Mouse (Mus musculus) liver, embryonic 15.5 days (tissue): ENCODE measurements at regions not wholly inside any gene's neighbourhood (a gene's known extent, or its start where the extent isn't known, plus 50 kb on each side); places are given as distances from the start of the nearest gene placed in this dataset.

ENCODE experiments used
- ATAC-seq: fragments of 200-750 bp; cut with Nextera tagmentation; 2 replicates; pipeline ENCODE4 v1.8.0; 2017; ENCODE audit warnings: moderate number of reproducible peaks, mild to moderate bottlenecking, moderate library complexity; ENCODE audit not compliant: insufficient read depth
- H3K27ac ChIP-seq: fragments of 300-500 bp; sonication (generic); replicated peaks from 2 replicates; pipeline ENCODE4 v1.5.1; 2015; ENCODE audit warnings: mild to moderate bottlenecking, inconsistent platforms
- H3K27me3 ChIP-seq: fragments of 300-500 bp; sonication (generic); 2 replicates; pipeline ENCODE4 v1.6.1; 2015; ENCODE audit warnings: mild to moderate bottlenecking, inconsistent platforms
- H3K36me3 ChIP-seq: fragments of 300-500 bp; sonication (generic); replicated peaks from 2 replicates; pipeline ENCODE4 v1.6.1; 2015; ENCODE audit warnings: moderate library complexity, mild to moderate bottlenecking, inconsistent platforms
- H3K4me1 ChIP-seq: fragments of 300-500 bp; sonication (generic); replicated peaks from 2 replicates; pipeline ENCODE4 v1.6.1; 2015; ENCODE audit warnings: inconsistent platforms
- H3K4me2 ChIP-seq: fragments of 300-500 bp; sonication (generic); 2 replicates; pipeline ENCODE4 v1.6.1; 2015; ENCODE audit warnings: moderate library complexity, mild to moderate bottlenecking, inconsistent platforms
- H3K4me3 ChIP-seq: fragments of 300-500 bp; sonication (generic); replicated peaks from 2 replicates; pipeline ENCODE4 v1.5.1; 2015; ENCODE audit warnings: mild to moderate bottlenecking, inconsistent platforms
- H3K9ac ChIP-seq: fragments of 300-500 bp; sonication (generic); 2 replicates; pipeline ENCODE4 v1.6.1; 2015; ENCODE audit warnings: moderate library complexity, mild to moderate bottlenecking, inconsistent platforms
- H3K9me3 ChIP-seq: fragments of 300-500 bp; sonication (generic); replicated peaks from 2 replicates; pipeline ENCODE4 v1.6.1; 2016; ENCODE audit warnings: inconsistent platforms
- WGBS: fragments of 180-500 bp; shearing (Covaris S2); methylation state at CpG from one replicate; pipeline ENCODE4 v1.1.7; 2015; ENCODE audit warnings: mixed read lengths; ENCODE audit not compliant: insufficient replicate concordance; 5-methylcytosine and 5-hydroxymethylcytosine counted together

GRCm38 (mm10) chr17:52036479-52036878 lies 203.4 kb upstream of the Satb1 start:
- Histone ChIP-seq H3K9ac (no peak overlapping the region), H3K36me3 (no peaks in the 10 kb centered on the region), H3K4me1 (no peaks in the 10 kb centered on the region), H3K27ac (no peak overlapping the region), H3K4me2 (no peak overlapping the region), H3K4me3 (no peak overlapping the region), H3K27me3 (no peaks in the 10 kb centered on the region), H3K9me3 (no peaks in the 10 kb centered on the region)
- 63% methylated on average over 4 of the region's 4 CpGs for WGBS
- ATAC-seq, result no peak

GRCm38 (mm10) chr17:52031079-52031478 lies 198.0 kb upstream of the Satb1 start:
- Histone ChIP-seq H3K4me3 (no peak overlapping the region), H3K4me2 (no peak overlapping the region), H3K4me1 (no peaks in the 10 kb centered on the region), H3K27me3 (no peaks in the 10 kb centered on the region), H3K27ac (no peak overlapping the region), H3K9me3 (no peaks in the 10 kb centered on the region), H3K36me3 (no peaks in the 10 kb centered on the region), H3K9ac (no peak overlapping the region)
- WGBS, result 67% methylated on average over 8 of the region's 8 CpGs
- no peak for ATAC-seq

- WGBS, result 70% methylated on average over 8 of the region's 8 CpGs
These were observed 153.8 kb upstream of the Satb1 start for GRCm38 (mm10) chr17:51986920-51987319.

GRCm38 (mm10) chr17:51986212-51986611 lies 153.1 kb upstream of the Satb1 start:
- 60% methylated on average over 14 of the region's 14 CpGs for WGBS
- ATAC-seq, result no peak
- Histone ChIP-seq H3K9ac (no peak overlapping the region), H3K4me1 (no peaks in the 10 kb centered on the region), H3K27me3 (no peaks in the 10 kb centered on the region), H3K36me3 (no peaks in the 10 kb centered on the region), H3K27ac (no peak overlapping the region), H3K4me2 (no peak overlapping the region), H3K4me3 (no peak overlapping the region), H3K9me3 (no peaks in the 10 kb centered on the region)

More at GRCm38 (mm10) chr17:51986920-51987319, 153.8 kb upstream of the Satb1 start:
- Histone ChIP-seq H3K9me3 (no peaks in the 10 kb centered on the region), H3K4me3 (no peak overlapping the region), H3K9ac (no peak overlapping the region), H3K4me1 (no peaks in the 10 kb centered on the region), H3K4me2 (no peak overlapping the region), H3K27ac (no peak overlapping the region), H3K36me3 (no peaks in the 10 kb centered on the region), H3K27me3 (no peaks in the 10 kb centered on the region)
- no peak for ATAC-seq

- Histone ChIP-seq H3K4me2 (no peak overlapping the region), H3K4me1 (no peaks in the 10 kb centered on the region), H3K36me3 (no peaks in the 10 kb centered on the region), H3K27ac (no peak overlapping the region), H3K27me3 (no peaks in the 10 kb centered on the region), H3K4me3 (no peak overlapping the region), H3K9ac (no peak overlapping the region), H3K9me3 (no peaks in the 10 kb centered on the region)
- WGBS, result 61% methylated on average over 2 of the region's 2 CpGs
- ATAC-seq, result no peak
These were observed 146.0 kb upstream of the Satb1 start for GRCm38 (mm10) chr17:51979126-51979525.

- H3K4me1 ChIP-seq, result no peaks in the 10 kb centered on the region
- H3K27ac ChIP-seq, result no peak overlapping the region
- H3K9ac ChIP-seq, result no peak overlapping the region
- H3K4me3 ChIP-seq, result no peak overlapping the region
- H3K9me3 ChIP-seq, result no peaks in the 10 kb centered on the region
- no peaks in the 10 kb centered on the region for H3K27me3 ChIP-seq
- ATAC-seq, result no peak
- WGBS, result 32% methylated on average over 3 of the region's 3 CpGs
- H3K4me2 ChIP-seq, result no peak overlapping the region
- H3K36me3 ChIP-seq, result no peaks in the 10 kb centered on the region
These were observed 138.4 kb upstream of the Satb1 start for GRCm38 (mm10) chr17:51971444-51971843.

- H3K27me3 ChIP-seq, result no peaks in the 10 kb centered on the region
- H3K4me3 ChIP-seq, result no peak overlapping the region
- H3K4me2 ChIP-seq, result no peak overlapping the region
- H3K9ac ChIP-seq, result no peak overlapping the region
- H3K36me3 ChIP-seq, result no peaks in the 10 kb centered on the region
- 61% methylated on average over 11 of the region's 11 CpGs for WGBS
- H3K4me1 ChIP-seq, result no peaks in the 10 kb centered on the region
- H3K9me3 ChIP-seq, result no peaks in the 10 kb centered on the region
- ATAC-seq, result no peak
- no peak overlapping the region for H3K27ac ChIP-seq
These were observed 133.6 kb upstream of the Satb1 start for GRCm38 (mm10) chr17:51966573-51967284.

- Histone ChIP-seq H3K9me3 (no peaks in the 10 kb centered on the region), H3K4me1 (no peaks in the 10 kb centered on the region), H3K36me3 (no peaks in the 10 kb centered on the region), H3K4me3 (no peak overlapping the region), H3K9ac (no peak overlapping the region), H3K4me2 (no peak overlapping the region), H3K27ac (no peak overlapping the region), H3K27me3 (no peaks in the 10 kb centered on the region)
- WGBS, result 35% methylated on average over 12 of the region's 12 CpGs
- no peak for ATAC-seq
These were observed 129.5 kb upstream of the Satb1 start for GRCm38 (mm10) chr17:51962529-51963110.

- no peaks in the 10 kb centered on the region for H3K27me3 ChIP-seq
- no peak overlapping the region for H3K9ac ChIP-seq
- H3K27ac ChIP-seq, result no peak overlapping the region
- H3K4me2 ChIP-seq, result no peak overlapping the region
- no peak for ATAC-seq
- no peaks in the 10 kb centered on the region for H3K36me3 ChIP-seq
- no peak overlapping the region for H3K4me3 ChIP-seq
- 64% methylated on average over 4 of the region's 4 CpGs for WGBS
- H3K4me1 ChIP-seq, result no peaks in the 10 kb centered on the region
- no peaks in the 10 kb centered on the region for H3K9me3 ChIP-seq
These were observed 128.2 kb upstream of the Satb1 start for GRCm38 (mm10) chr17:51961337-51961736.

- 77% methylated on average over 13 of the region's 13 CpGs for WGBS
- Histone ChIP-seq H3K4me1 (no peaks in the 10 kb centered on the region), H3K36me3 (no peaks in the 10 kb centered on the region), H3K27me3 (no peaks in the 10 kb centered on the region), H3K9me3 (no peaks in the 10 kb centered on the region), H3K27ac (no peak overlapping the region), H3K4me2 (no peak overlapping the region), H3K4me3 (no peak overlapping the region), H3K9ac (no peak overlapping the region)
- no peak for ATAC-seq
These were observed 123.2 kb upstream of the Satb1 start for GRCm38 (mm10) chr17:51956275-51956674.

- WGBS, result 46% methylated on average over 5 of the region's 5 CpGs
- Histone ChIP-seq H3K9me3 (no peaks in the 10 kb centered on the region), H3K9ac (no peak overlapping the region), H3K27ac (no peak overlapping the region), H3K27me3 (no peaks in the 10 kb centered on the region), H3K4me1 (no peaks in the 10 kb centered on the region), H3K4me3 (no peak overlapping the region), H3K36me3 (no peaks in the 10 kb centered on the region), H3K4me2 (no peak overlapping the region)
- ATAC-seq, result no peak
These were observed 104.6 kb upstream of the Satb1 start for GRCm38 (mm10) chr17:51937707-51938106.

GRCm38 (mm10) chr17:51936071-51936470 lies 103.0 kb upstream of the Satb1 start:
- H3K4me2 ChIP-seq, result no peak overlapping the region
- no peak for ATAC-seq
- no peak overlapping the region for H3K9ac ChIP-seq
- no peaks in the 10 kb centered on the region for H3K4me1 ChIP-seq
- no peak overlapping the region for H3K4me3 ChIP-seq
- 48% methylated on average over 5 of the region's 5 CpGs for WGBS
- H3K36me3 ChIP-seq, result no peaks in the 10 kb centered on the region
- no peaks in the 10 kb centered on the region for H3K9me3 ChIP-seq
- H3K27ac ChIP-seq, result no peak overlapping the region
- no peaks in the 10 kb centered on the region for H3K27me3 ChIP-seq
